Comparison of ENCODE assay signal across 15 mouse cellular contexts in genomic region chr6:85966686-85967085, GRCm38 (mm10). TPM values are rescaled to one million over a fixed set of nuclear protein-coding genes. Genes with fewer than 3 reads are reported as not detected.
A peak's percentile ranks its signal among the peaks of the same experiment; 100 is the strongest.
DNase-seq lines count a peak whose midpoint lies in the region; ATAC-seq lines count a peak whose summit lies in the region.
"Had no signal": no experiment of that assay in that cellular context is flagged by ENCODE, and none has a peak within 500 bp of the region (broad histone marks: within the 10 kb centered on the region; RNA-seq: fewer than 3 reads in every experiment).

No protein-coding gene starts in this region.

- no peak overlapping the region for H3K4me2 ChIP-seq in hindbrain, embryonic 12.5 days (replicated peaks)
- H3K4me2 ChIP-seq: hindbrain, embryonic 13.5 days; lung, embryonic 15.5 days had no signal

- WGBS in hindbrain, embryonic 12.5 days = 83% methylated on average over 4 of the region's 4 CpGs

- peak; percentile 59 for ATAC-seq in neutrophil, adult 5-6 weeks (ENCODE audit: extremely low read depth, insufficient number of reproducible peaks, low FRiP score, poor library complexity, severe bottlenecking)
- ATAC-seq in hindbrain, embryonic 12.5 days (ENCODE audit: low FRiP score) = no peak
- ATAC-seq in cerebellum, adult (ENCODE audit: insufficient number of reproducible peaks, low FRiP score, low TSS enrichment) = no peak

- no peaks in the 10 kb centered on the region for H3K9me3 ChIP-seq in hindbrain, embryonic 12.5 days (replicated peaks)
- H3K9me3 ChIP-seq: hindbrain, embryonic 13.5 days; lung, embryonic 15.5 days had no signal

- H3K4me1 ChIP-seq in hindbrain, embryonic 12.5 days = no peaks in the 10 kb centered on the region

- no peaks in the 10 kb centered on the region for H3K36me3 ChIP-seq in hindbrain, embryonic 12.5 days
- H3K36me3 ChIP-seq: hindbrain, embryonic 13.5 days; lung, embryonic 15.5 days had no signal

- no peak overlapping the region for H3K9ac ChIP-seq in hindbrain, embryonic 12.5 days
- H3K9ac ChIP-seq: hindbrain, embryonic 13.5 days; lung, embryonic 15.5 days had no signal

- H3K27me3 ChIP-seq in hindbrain, embryonic 12.5 days = no peaks in the 10 kb centered on the region; the same call in 1 of the 2 replicates
- H3K27me3 ChIP-seq: hindbrain, embryonic 13.5 days; lung, embryonic 15.5 days had no signal

- H3K4me3 ChIP-seq in hindbrain, embryonic 12.5 days = no peak overlapping the region
- H3K4me3 ChIP-seq: erythroblast, embryonic 14.5 days; hindbrain, embryonic 13.5 days; lung, embryonic 15.5 days had no signal

- peak; percentile 80 for DNase-seq in heart, adult 11 months
- no peak for DNase-seq in heart, adult 8-10 months (ENCODE audit: low spot score)
- peak; percentile 43 to 57 for DNase-seq in spleen, adult 18-20 months
- DNase-seq in spleen, adult 12 weeks (ENCODE audit: low spot score) = no peak
- DNase-seq in cerebellum, adult 11 months = no peak
- DNase-seq: cerebellum, adult 9-10 months; right cerebral cortex, postnatal 4 days had no signal

- H3K27ac ChIP-seq in hindbrain, embryonic 12.5 days = no peak overlapping the region
- H3K27ac ChIP-seq: hindbrain, embryonic 13.5 days; lung, embryonic 15.5 days had no signal

RNA-seq across cellular contexts. Expression of gene Dusp11, which starts 5.2 kb away (rescaled TPM):
- 10 to 100 TPM; 33.4 to 41.0 (median 37.0) TPM for total RNA-seq in heart, adult 8-10 months (2022)
- 102 and 134 TPM in 2 replicates for total RNA-seq in neutrophil, adult 5-6 weeks (2017)
- 54.4 and 60.4 TPM in 2 replicates for polyA plus RNA-seq in hindbrain, embryonic 12.5 days (2016; fragmentation: Nextera tagmentation; extraction: Ambion mirVana)

RNA-seq across cellular contexts. Expression of gene Figla, which starts 49.3 kb away (rescaled TPM):
- total RNA-seq in heart, adult 8-10 months (2022) = not detected
- not detected in 2 replicates for total RNA-seq in neutrophil, adult 5-6 weeks (2017)
- not detected in 2 replicates for polyA plus RNA-seq in hindbrain, embryonic 12.5 days (2016; fragmentation: Nextera tagmentation; extraction: Ambion mirVana)
- polyA plus RNA-seq: activated CD4-positive, CD25-positive, alpha-beta regulatory T cell, adult 4 months; erythroblast, embryonic 14.5 days; gonadal fat pad, adult 2 months; hindbrain, embryonic 13.5 days; lung, embryonic 15.5 days had no signal

RNA-seq across cellular contexts. Expression of gene Nat8f1, which starts 51.2 kb away (rescaled TPM):
- 1 to 10 TPM; 1.8 to 4.6 (median 3.2) TPM for total RNA-seq in heart, adult 8-10 months (2022)
- 3.7 and 11.6 TPM in 2 replicates for total RNA-seq in neutrophil, adult 5-6 weeks (2017)
- 9.5 and 10.7 TPM in 2 replicates for polyA plus RNA-seq in hindbrain, embryonic 12.5 days (2016; fragmentation: Nextera tagmentation; extraction: Ambion mirVana)
- polyA plus RNA-seq: erythroblast, embryonic 14.5 days had no signal

RNA-seq across cellular contexts. Expression of gene Tprkb, which starts 55.0 kb away (rescaled TPM):
- 10 to 100 TPM; 12.3 to 14.6 (median 13.8) TPM for total RNA-seq in heart, adult 8-10 months (2022)
- 13.8 and 19.0 TPM in 2 replicates for total RNA-seq in neutrophil, adult 5-6 weeks (2017)
- 39.2 and 40.6 TPM in 2 replicates for polyA plus RNA-seq in hindbrain, embryonic 12.5 days (2016; fragmentation: Nextera tagmentation; extraction: Ambion mirVana)

Comparison
In these comparisons a context has a peak if more than half of its experiments do, and no peak if none do; other contexts are left out.
1. DNase-seq: peak in heart, adult 11 months (single experiment) and spleen, adult 18-20 months (2 of 2); none in heart, adult 8-10 months (single experiment), spleen, adult 12 weeks (single experiment) and cerebellum, adult 11 months (single experiment).